Mouse (Mus musculus): ENCODE measurements around the gene Muc13.

The Muc13 gene

GRCm38 (mm10) chr16:33824603-33825002 is 30.8 kb downstream of the Muc13 start:
- no peak for DNase-seq (ENCODE audit: low spot score)

- no peak for DNase-seq (ENCODE audit: low spot score)
Observed at GRCm38 (mm10) chr16:33828496-33828895, 34.7 kb downstream of the Muc13 start.

- peak; percentile 58 for DNase-seq (ENCODE audit: low spot score)
Observed at GRCm38 (mm10) chr16:33829301-33829831, 35.5 kb downstream of the Muc13 start, which contains the start of gene Itgb5. Itgb5 (plus strand) TSS chr16:33829665.

DNA sequence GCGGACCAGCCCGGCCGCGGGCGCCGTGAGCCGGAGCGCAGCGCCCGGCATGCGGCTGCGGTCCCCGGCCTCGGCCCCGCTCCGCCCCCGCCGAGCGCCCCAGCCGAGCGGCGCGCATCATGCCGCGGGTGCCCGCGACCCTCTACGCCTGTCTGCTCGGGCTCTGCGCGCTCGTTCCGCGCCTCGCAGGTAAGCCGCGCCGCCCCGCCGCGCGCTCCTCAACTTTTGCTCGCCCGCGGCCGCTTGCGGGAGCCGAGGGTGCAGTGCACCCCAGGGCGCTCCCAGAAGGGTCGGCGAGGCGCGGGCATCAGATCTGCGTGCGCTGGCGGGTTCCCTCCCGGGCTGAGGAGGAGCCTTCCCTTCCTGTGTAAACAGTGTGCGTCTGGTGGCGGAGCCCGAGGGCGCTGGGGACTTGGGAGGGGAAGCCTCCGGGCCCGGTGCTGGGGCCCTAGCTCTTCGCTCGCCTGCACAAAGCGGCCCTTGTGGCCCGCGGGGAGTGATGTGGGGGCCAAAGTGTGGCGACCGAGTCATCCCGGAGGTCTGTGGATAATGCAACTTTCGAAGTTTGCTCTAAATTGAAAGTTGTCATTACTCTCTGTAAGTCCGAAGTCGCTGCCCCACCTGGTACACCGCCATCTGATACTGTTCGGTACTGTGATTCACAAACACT is 36.1 kb downstream of the Muc13 start:
- peak; percentile 39 for DNase-seq (ENCODE audit: low spot score)

GRCm38 (mm10) chr16:33830512-33831105 is 36.8 kb downstream of the Muc13 start:
- no peak for DNase-seq (ENCODE audit: low spot score)

DNA sequence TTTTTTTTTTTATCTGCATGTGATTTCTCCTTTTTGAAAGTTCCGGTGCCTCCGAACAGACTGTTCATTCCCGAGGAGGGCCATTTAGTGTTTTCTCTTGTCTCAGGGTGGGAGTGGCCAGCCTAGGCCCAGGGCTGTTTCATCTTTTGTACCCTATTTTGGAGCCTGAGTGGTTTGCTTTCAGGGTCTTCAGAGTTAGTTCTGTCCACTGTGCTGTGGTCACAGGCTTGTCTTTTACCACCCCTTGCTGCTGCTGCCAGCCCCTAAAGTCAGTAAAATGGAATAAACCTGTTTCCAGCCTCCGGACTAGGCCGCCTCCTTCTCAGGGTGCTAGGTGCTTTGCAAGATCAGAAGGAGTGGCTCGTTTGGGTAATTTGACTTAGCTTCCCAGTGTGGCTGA is 38.2 kb downstream of the Muc13 start:
- DNase-seq (ENCODE audit: low spot score), result no peak

DNA sequence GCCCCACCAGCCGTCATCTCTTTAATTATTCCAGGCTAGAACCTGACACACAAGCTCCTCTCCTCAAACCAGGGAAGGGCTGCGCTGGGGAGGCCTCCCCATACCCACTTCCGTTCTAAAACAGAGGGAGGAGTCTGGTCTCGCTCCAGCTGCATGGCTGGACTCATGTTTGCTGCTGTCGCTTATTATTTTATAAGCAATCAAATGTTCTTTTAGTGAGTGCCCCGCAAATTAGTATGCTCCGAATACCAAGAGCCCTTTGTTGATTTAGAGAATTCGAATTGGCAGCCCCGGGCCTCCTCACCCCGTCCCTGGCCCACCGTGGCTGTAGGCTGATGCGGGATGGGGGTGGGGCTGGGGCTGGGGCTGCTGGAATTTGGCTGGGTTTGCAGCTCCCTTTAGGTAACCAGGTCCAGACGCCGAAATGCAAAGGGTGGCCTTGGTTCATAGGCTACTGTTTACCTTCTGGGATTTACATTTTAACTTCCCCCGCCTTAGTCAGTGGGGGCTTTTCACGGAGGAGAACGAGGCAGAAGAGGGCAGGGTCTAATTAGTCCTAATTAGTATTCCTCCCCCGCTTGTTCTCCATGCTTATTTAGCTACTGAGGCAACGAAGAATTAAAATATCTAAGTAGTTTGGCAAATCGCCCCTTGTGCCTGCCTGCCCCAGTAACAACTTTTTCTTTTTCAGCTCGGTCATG is 39.0 kb downstream of the Muc13 start:
- DNase-seq (ENCODE audit: low spot score), result no peak

GRCm38 (mm10) chr16:33833429-33833753 is 39.6 kb downstream of the Muc13 start:
- DNase-seq (ENCODE audit: low spot score), result no peak

DNA sequence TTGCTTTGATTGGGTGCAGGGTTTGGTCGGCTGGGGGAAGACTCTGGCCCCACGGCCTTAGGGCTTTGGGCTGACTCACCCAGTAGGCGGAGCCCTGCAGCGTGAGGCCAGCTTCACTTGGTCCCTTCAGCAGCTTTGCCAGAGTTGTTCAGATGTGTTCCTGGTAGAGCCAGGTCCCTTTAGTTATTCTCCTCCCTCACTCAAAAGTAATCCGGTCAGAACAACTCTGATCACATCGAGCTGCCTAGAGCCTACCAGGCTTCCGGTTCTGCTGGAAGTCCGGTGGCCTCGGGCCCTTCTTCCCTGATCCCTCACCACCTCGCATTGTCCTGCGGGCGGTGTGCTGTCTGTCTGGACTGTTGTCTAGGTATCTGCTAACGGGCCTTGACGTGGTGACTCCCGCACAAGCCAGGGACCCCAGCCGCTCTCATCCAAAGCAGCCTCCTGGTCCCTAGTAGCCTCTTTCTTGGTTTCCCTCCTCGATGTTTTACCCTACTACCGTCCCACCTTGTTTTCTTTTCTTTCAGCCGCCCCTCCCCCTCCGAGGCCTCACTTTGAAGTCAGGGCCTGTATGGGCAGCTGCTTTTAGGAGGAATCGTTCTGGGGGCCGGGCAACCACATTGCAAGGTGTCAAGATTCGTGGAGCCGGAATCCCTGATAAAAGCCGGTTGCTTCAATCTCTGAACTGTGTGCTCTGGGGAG is 40.1 kb downstream of the Muc13 start:
- peak; percentile 41 for DNase-seq (ENCODE audit: low spot score)

GRCm38 (mm10) chr16:33836676-33837075 is 42.8 kb downstream of the Muc13 start:
- DNase-seq (ENCODE audit: low spot score), result no peak

DNA sequence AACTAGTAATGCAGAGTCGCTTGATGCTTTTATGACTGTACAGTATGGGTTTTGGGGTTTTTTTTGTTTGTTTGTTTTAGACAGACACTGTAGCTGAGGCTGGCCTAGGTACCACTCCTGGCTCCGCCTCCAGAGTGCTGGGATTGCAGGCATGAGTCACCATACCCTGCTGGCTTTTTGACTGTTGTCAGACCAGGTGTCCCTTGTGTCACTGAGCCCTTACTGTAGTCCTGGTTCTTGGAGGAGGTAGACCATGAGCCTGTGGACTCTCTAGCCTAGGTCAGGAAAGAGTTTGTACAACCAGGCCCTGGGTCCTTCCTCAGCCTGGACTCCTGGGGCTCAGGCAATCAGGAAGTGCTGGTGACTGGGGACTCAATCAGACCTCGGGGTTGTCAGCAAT is 43.4 kb downstream of the Muc13 start:
- DNase-seq (ENCODE audit: low spot score), result no peak

DNA sequence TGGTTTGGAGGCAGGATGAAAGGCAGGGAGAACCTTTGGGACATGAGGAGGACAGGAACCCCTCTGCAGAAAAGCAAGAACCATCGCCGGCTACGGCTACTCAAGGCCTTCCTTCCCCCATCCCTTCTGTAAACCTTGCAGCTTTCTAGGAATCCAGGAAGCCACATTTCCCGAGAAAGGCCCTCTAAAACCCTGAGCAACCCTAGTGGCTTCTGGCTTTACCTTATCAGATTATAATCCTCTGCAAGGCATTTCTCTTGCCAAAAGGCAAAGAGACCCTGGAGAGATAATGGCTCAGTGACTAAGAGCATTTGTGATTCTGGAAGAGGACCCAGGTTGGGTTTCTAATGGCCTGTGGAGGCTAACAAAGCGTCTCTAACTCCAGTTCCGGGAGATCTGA is 46.8 kb downstream of the Muc13 start:
- DNase-seq (ENCODE audit: low spot score), result no peak

DNA sequence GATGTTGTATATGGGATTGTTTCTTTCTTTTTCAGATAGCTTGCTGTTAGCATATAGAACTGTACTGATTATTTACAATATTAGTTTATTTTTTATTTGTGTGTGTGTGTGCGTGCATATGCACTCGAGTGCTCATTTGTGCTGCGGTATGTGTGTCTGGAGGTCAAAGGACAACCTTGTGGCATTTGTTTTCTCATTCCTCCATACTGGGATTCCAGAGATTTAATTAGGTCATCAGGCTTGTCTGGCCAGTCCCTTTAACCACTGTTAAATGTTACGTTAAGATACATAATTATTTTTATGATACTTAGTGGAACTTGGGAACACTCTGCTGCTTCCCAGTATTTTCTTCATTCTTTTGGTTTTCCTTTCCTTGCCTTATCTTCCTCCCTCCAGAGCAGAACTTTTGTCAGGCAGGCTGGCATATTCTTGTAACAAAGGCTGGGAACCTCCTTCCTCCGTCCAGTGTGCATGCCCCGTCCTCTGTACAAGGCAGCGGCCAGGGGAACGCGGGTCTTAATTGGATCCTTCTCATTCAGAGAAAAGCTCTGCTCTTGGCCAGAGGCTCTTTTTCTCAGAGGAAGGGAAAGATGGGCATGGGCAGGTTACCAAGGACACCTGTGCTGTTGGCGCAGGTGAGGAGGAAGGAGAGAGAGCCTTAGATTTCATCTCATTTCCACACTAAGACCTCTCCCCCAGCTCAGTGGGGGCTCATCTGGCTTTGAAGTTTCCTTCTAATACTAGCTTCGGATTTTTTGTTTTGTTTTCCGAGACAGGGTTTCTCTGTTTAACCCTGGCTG is 48.4 kb downstream of the Muc13 start:
- no peak for DNase-seq (ENCODE audit: low spot score)

GRCm38 (mm10) chr16:33844150-33844611 is 50.3 kb downstream of the Muc13 start:
- no peak for DNase-seq (ENCODE audit: low spot score)

- DNase-seq (ENCODE audit: low spot score), result no peak
Observed at GRCm38 (mm10) chr16:33844866-33845265, 51.0 kb downstream of the Muc13 start.

GRCm38 (mm10) chr16:33853271-33853670 is 59.4 kb downstream of the Muc13 start:
- no peak for DNase-seq (ENCODE audit: low spot score)

GRCm38 (mm10) chr16:33858766-33859165 is 64.9 kb downstream of the Muc13 start:
- no peak for DNase-seq (ENCODE audit: low spot score)

GRCm38 (mm10) chr16:33859380-33859779 is 65.5 kb downstream of the Muc13 start:
- no peak for DNase-seq (ENCODE audit: low spot score)

DNA sequence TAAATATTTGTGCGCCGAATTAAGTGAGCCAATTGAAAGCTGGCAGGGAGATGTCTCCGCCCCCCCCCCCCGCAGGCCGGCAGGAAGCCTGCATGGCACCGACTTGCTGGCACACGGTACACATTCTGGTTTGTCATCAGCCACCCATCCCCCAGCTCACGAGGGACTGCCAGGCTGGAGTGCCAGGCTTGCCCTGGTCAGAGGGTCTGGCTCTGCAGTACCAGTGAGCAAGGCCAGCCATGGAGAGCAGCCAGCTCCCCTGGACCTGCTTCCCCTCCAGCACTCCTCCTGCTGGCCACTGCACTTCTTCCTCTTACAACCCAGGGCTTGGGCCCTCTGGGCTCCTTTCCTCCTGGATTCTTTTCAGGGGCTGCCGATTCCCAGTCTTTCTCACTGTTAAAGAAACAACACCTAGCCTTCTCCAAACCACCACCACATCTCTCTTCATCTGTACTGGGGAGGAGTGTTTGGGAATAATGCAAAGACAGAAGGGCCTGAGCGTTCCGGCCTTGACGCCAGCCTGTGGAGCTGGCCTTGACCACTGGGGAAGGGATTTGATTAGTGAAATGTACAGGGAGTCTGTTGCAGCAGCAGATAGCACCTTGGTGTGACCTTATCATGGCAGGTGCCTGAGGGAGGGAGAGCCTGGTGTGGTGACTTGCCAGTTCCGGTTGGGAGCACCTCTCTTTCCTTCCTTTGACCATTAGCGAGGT is 66.3 kb downstream of the Muc13 start:
- peak; percentile 91 for DNase-seq (ENCODE audit: low spot score)

GRCm38 (mm10) chr16:33862406-33862805 is 68.6 kb downstream of the Muc13 start:
- DNase-seq (ENCODE audit: low spot score), result no peak

- DNase-seq (ENCODE audit: low spot score), result no peak
Observed at GRCm38 (mm10) chr16:33863208-33863751, 69.4 kb downstream of the Muc13 start.
